Mouse (Mus musculus) E14TG2a.4 (cell line): Measurements from ENCODE around the gene Ccdc175.

Experiments
- CTCF ChIP-seq: conservative IDR thresholded peaks from 2 replicates; pipeline ENCODE4 v1.5.1; 2014; ENCODE audit warnings: low read length
- POU5F1 ChIP-seq: IDR thresholded peaks from 2 replicates; pipeline ENCODE4 v1.6.1; 2014; ENCODE audit warnings: low read length, borderline replicate concordance

- TF ChIP-seq CTCF: no peak
- TF ChIP-seq POU5F1: no peak
These were observed 40.5 kb upstream of the Ccdc175 start for GRCm38 (mm10) chr12:72225371-72225770.
